Mouse (Mus musculus) liver, postnatal 0 days (tissue): ENCODE measurements around the gene Ass1. TPM values are rescaled to one million over a fixed set of nuclear protein-coding genes. Genes with fewer than 3 reads are reported as not detected.

ENCODE experiments used
- ATAC-seq: fragments of 200-750 bp; cut with Nextera tagmentation; 2 replicates; pipeline ENCODE4 v1.8.0; 2017; ENCODE audit warnings: mild to moderate bottlenecking, moderate library complexity
- DNase-seq: peaks from one replicate; pipeline ENCODE4 v3.0.0-alpha.2; 2016
- H3K27ac ChIP-seq: fragments of 300-500 bp; sonication (generic); 2 replicates; pipeline ENCODE4 v1.5.1; 2014; ENCODE audit warnings: antibody characterized with exemption, moderate library complexity, mild to moderate bottlenecking, low read depth
- H3K27me3 ChIP-seq: fragments of 300-500 bp; sonication (generic); 2 replicates; pipeline ENCODE4 v1.6.1; 2014; ENCODE audit warnings: low read length, control low read depth, mixed read lengths; ENCODE audit not compliant: insufficient read depth
- H3K36me3 ChIP-seq: fragments of 300-500 bp; sonication (generic); replicated peaks from 2 replicates; pipeline ENCODE4 v1.6.1; 2014; ENCODE audit warnings: mild to moderate bottlenecking, control low read depth, low read length, moderate library complexity, mixed read lengths; ENCODE audit not compliant: insufficient read depth
- H3K4me1 ChIP-seq: fragments of 300-500 bp; sonication (generic); 2 replicates; pipeline ENCODE4 v1.6.1; 2014; ENCODE audit warnings: antibody characterized with exemption, mild to moderate bottlenecking, control low read depth; ENCODE audit not compliant: insufficient read depth
- H3K4me2 ChIP-seq: fragments of 300-500 bp; sonication (generic); 2 replicates; pipeline ENCODE4 v1.6.1; 2014; ENCODE audit warnings: low read depth, mild to moderate bottlenecking, low read length, moderate library complexity, mixed read lengths
- H3K4me3 ChIP-seq: fragments of 300-500 bp; sonication (generic); 2 replicates; pipeline ENCODE4 v1.5.1; 2014; ENCODE audit warnings: low read depth, low read length
- H3K9ac ChIP-seq: fragments of 300-500 bp; sonication (generic); replicated peaks from 2 replicates; pipeline ENCODE4 v1.6.1; 2014; ENCODE audit warnings: mild to moderate bottlenecking, moderate library complexity
- H3K9me3 ChIP-seq: fragments of 300-500 bp; sonication (generic); 2 replicates; pipeline ENCODE4 v1.6.1; 2016; ENCODE audit warnings: mild to moderate bottlenecking, control low read depth, low read length, mixed read lengths
- CTCF ChIP-seq: sonication (generic); IDR thresholded peaks from 2 replicates; pipeline ENCODE4 v1.5.1; 2016; ENCODE audit warnings: antibody characterized with exemption, low read depth
- EP300 ChIP-seq: IDR thresholded peaks from 2 replicates; pipeline ENCODE4 v1.6.1; 2016; ENCODE audit warnings: antibody characterized with exemption, low read depth, mild to moderate bottlenecking
- whole genome bisulfite sequencing: fragments of 180-500 bp; shearing (Covaris S2); extraction: QIAGEN DNeasy Blood & Tissue Kit; methylation state at CpG from one replicate; pipeline ENCODE4 v1.1.7; 2014; ENCODE audit not compliant: insufficient replicate concordance; 5-methylcytosine and 5-hydroxymethylcytosine counted together
- polyA plus RNA-seq: library from polyadenylated mRNA; unstranded; fragments of >200 nt; fragmentation: Nextera tagmentation; extraction: Ambion mirVana; gene quantifications from 2 replicates; pipeline ENCODE4 v1.2.1, GENCODE M21; 2015

The Ass1 gene
- polyA plus RNA-seq, 1 experiment from 2014 or later, result 853 TPM

- TF ChIP-seq CTCF (no peak), EP300 (no peak)
- ATAC-seq, result peak; percentile 28
- Histone ChIP-seq H3K4me2 (peak overlapping the region; percentile 2; the same call in 1 of the 2 replicates), H3K36me3 (no peaks in the 10 kb centered on the region), H3K27ac (peak overlapping the region; percentile 44), H3K27me3 (no peaks in the 10 kb centered on the region), H3K9me3 (no peaks in the 10 kb centered on the region), H3K9ac (peak overlapping the region; percentile 7; the same call in 1 of the 2 replicates), H3K4me1 (peaks cover 40% of the 10 kb centered on the region), H3K4me3 (no peak overlapping the region)
- peak; percentile 69 for DNase-seq
- WGBS, result 44% methylated on average over 11 of the region's 11 CpGs
Measured at GRCm38 (mm10) chr2:31453559-31454177, 16.3 kb upstream of the Ass1 start.

- 50% methylated on average over 7 of the region's 8 CpGs for WGBS
- DNase-seq, result peak; percentile 66
- H3K9ac ChIP-seq, result peak overlapping the region; percentile 7; the same call in 1 of the 2 replicates
Measured at GRCm38 (mm10) chr2:31454280-31454679, 15.7 kb upstream of the Ass1 start.

GRCm38 (mm10) chr2:31455418-31455817, 14.6 kb upstream of the Ass1 start:
- H3K27ac ChIP-seq, result 0 out of 2 replicates have a peak overlapping the region, but pooled peaks have one; percentile 44
- WGBS, result 81% methylated on average over 7 of the region's 7 CpGs
- peaks cover 6% of the 10 kb centered on the region; the same call in 1 of the 2 replicates for H3K27me3 ChIP-seq
- 0 out of 2 replicates have a peak overlapping the region, but pooled peaks have one; percentile 1 for H3K9ac ChIP-seq
- DNase-seq (no peak), ATAC-seq (no peak)
- no peaks in the 10 kb centered on the region for H3K36me3 ChIP-seq
- H3K9me3 ChIP-seq, result no peaks in the 10 kb centered on the region
- no peak overlapping the region for H3K4me3 ChIP-seq
- no peak overlapping the region for H3K4me2 ChIP-seq
- no peak for TF ChIP-seq EP300
- TF ChIP-seq CTCF, result no peak
- H3K4me1 ChIP-seq, result peaks cover 34% of the 10 kb centered on the region

More at GRCm38 (mm10) chr2:31454280-31454679, 15.7 kb upstream of the Ass1 start:
- H3K4me1 ChIP-seq, result peaks cover 34% of the 10 kb centered on the region
- H3K4me3 ChIP-seq, result no peak overlapping the region
- H3K9me3 ChIP-seq, result no peaks in the 10 kb centered on the region
- peak overlapping the region; percentile 44 for H3K27ac ChIP-seq
- no peak for ATAC-seq
- no peaks in the 10 kb centered on the region for H3K36me3 ChIP-seq
- TF ChIP-seq CTCF (no peak), EP300 (no peak)
- no peaks in the 10 kb centered on the region for H3K27me3 ChIP-seq
- H3K4me2 ChIP-seq, result no peak overlapping the region; the same call in 1 of the 2 replicates

- DNase-seq (no peak), ATAC-seq (peak; percentile 5; the same call in 1 of the 2 replicates)
- H3K9me3 ChIP-seq, result no peaks in the 10 kb centered on the region
- peaks cover 29% of the 10 kb centered on the region for H3K4me1 ChIP-seq
- H3K4me3 ChIP-seq, result no peak overlapping the region
- peak overlapping the region; percentile 44 for H3K4me2 ChIP-seq
- H3K27me3 ChIP-seq, result peaks cover 6% of the 10 kb centered on the region; the same call in 1 of the 2 replicates
- H3K27ac ChIP-seq, result peak overlapping the region; percentile 98
- H3K9ac ChIP-seq, result 0 out of 2 replicates have a peak overlapping the region, but pooled peaks have one; percentile 4
- no peak for TF ChIP-seq CTCF
- WGBS, result 50% methylated on average over 5 of the region's 5 CpGs
- H3K36me3 ChIP-seq, result no peaks in the 10 kb centered on the region
Measured at GRCm38 (mm10) chr2:31458460-31458859, 11.5 kb upstream of the Ass1 start.

- Histone ChIP-seq H3K4me1 (peaks cover 28% of the 10 kb centered on the region), H3K4me2 (peak overlapping the region; percentile 75), H3K9me3 (no peaks in the 10 kb centered on the region), H3K36me3 (no peaks in the 10 kb centered on the region), H3K4me3 (peak overlapping the region; percentile 53), H3K9ac (peak overlapping the region; percentile 84), H3K27ac (peak overlapping the region; percentile 98), H3K27me3 (peaks cover 6% of the 10 kb centered on the region; the same call in 1 of the 2 replicates)
- TF ChIP-seq EP300, result peak; percentile 19; the same call in 1 of the 2 replicates
- TF ChIP-seq CTCF, result no peak
- WGBS, result 21% methylated on average over 14 of the region's 16 CpGs
- ATAC-seq (peak; percentile 72), DNase-seq (peak; percentile 74)
Measured at GRCm38 (mm10) chr2:31458989-31459936, 10.7 kb upstream of the Ass1 start.
